Mouse (Mus musculus) limb, embryonic 14.5 days (tissue): Measurements from ENCODE around the gene Gfod2. TPM values are rescaled to one million over a fixed set of nuclear protein-coding genes. Genes with fewer than 3 reads are reported as not detected.

Source experiments
- ATAC-seq: fragments of 200-750 bp; cut with Nextera tagmentation; 2 replicates; pipeline ENCODE4 v1.8.0; 2017; ENCODE audit warnings: low read depth, moderate number of reproducible peaks, moderate TSS enrichment; ENCODE audit not compliant: low FRiP score
- DNase-seq: peaks from one replicate; pipeline ENCODE4 v3.0.0-alpha.2; 2015; ENCODE audit warnings: low spot score
- H3K27ac ChIP-seq: fragments of 300-500 bp; sonication (generic); replicated peaks from 2 replicates; pipeline ENCODE4 v1.5.1; 2014; ENCODE audit warnings: low read depth, mild to moderate bottlenecking, low read length, moderate library complexity, mixed read lengths
- H3K27me3 ChIP-seq: fragments of 300-500 bp; sonication (generic); 2 replicates; pipeline ENCODE4 v1.6.1; 2014; ENCODE audit warnings: low read length, mixed read lengths; ENCODE audit not compliant: control insufficient read depth, insufficient read depth
- H3K36me3 ChIP-seq: fragments of 300-500 bp; sonication (generic); 2 replicates; pipeline ENCODE4 v1.6.1; 2014; ENCODE audit warnings: mild to moderate bottlenecking, low read length, moderate library complexity, mixed read lengths; ENCODE audit not compliant: control insufficient read depth, insufficient read depth
- H3K4me1 ChIP-seq: fragments of 300-500 bp; sonication (generic); 2 replicates; pipeline ENCODE4 v1.6.1; 2014; ENCODE audit warnings: antibody characterized with exemption, low read length, mixed read lengths; ENCODE audit not compliant: control insufficient read depth, insufficient read depth
- H3K4me2 ChIP-seq: fragments of 300-500 bp; sonication (generic); replicated peaks from 2 replicates; pipeline ENCODE4 v1.6.1; 2014; ENCODE audit warnings: low read depth, mild to moderate bottlenecking, low read length, moderate library complexity; ENCODE audit not compliant: severe bottlenecking
- H3K4me3 ChIP-seq: fragments of 300-500 bp; sonication (generic); replicated peaks from 2 replicates; pipeline ENCODE4 v1.5.1; 2014; ENCODE audit warnings: low read length
- H3K9ac ChIP-seq: fragments of 300-500 bp; sonication (generic); 2 replicates; pipeline ENCODE4 v1.6.1; 2014; ENCODE audit warnings: mild to moderate bottlenecking, low read depth, low read length, moderate library complexity; ENCODE audit not compliant: severe bottlenecking
- H3K9me3 ChIP-seq: fragments of 300-500 bp; sonication (generic); 2 replicates; pipeline ENCODE4 v1.6.1; 2016; ENCODE audit warnings: low read length; ENCODE audit not compliant: control insufficient read depth
- POLR2A ChIP-seq: fragments of 200-500 bp; IDR thresholded peaks from 2 replicates; pipeline ENCODE4 v1.8.0; 2012; ENCODE audit warnings: inconsistent platforms, mild to moderate bottlenecking, moderate library complexity, borderline replicate concordance; ENCODE audit not compliant: insufficient read depth, insufficient read length; ENCODE audit errors: extremely low read depth
- WGBS: fragments of 180-500 bp; shearing (Covaris S2); extraction: QIAGEN DNeasy Blood & Tissue Kit; methylation state at CpG from one replicate; pipeline ENCODE4 v1.1.7; 2014; 5-methylcytosine and 5-hydroxymethylcytosine counted together
- polyA plus RNA-seq, 2 experiments: library from polyadenylated mRNA; depleted of rRNA in 1 of 2; stranded (reverse) in 1 of 2; unstranded in 1 of 2; fragments of >200 nt; fragmentation: Nextera tagmentation in 1 of 2; extraction: Ambion mirVana in 1 of 2; gene quantifications; 2 replicates each; pipeline versions ENCODE4 v1.2.1 to v1.2.3; 2012 to 2014

Gene Gfod2
- polyA plus RNA-seq, 2 experiments: 11.7 to 13.6 TPM

GRCm38 (mm10) chr8:105801153-105801904 lies 42.9 kb upstream of the Gfod2 start:
- ATAC-seq: no peak
- H3K4me3 ChIP-seq: no peak overlapping the region
- no peak for TF ChIP-seq POLR2A
- peaks cover 6% of the 10 kb centered on the region; the same call in 1 of the 2 replicates for H3K4me1 ChIP-seq
- H3K4me2 ChIP-seq: no peak overlapping the region
- no peaks in the 10 kb centered on the region for H3K9me3 ChIP-seq
- WGBS: 85% methylated on average over 6 of the region's 6 CpGs
- no peak for DNase-seq
- H3K36me3 ChIP-seq: peaks cover 19% of the 10 kb centered on the region
- H3K27ac ChIP-seq: no peak overlapping the region
- H3K9ac ChIP-seq: no peak overlapping the region
- no peaks in the 10 kb centered on the region for H3K27me3 ChIP-seq

- Histone ChIP-seq H3K9me3 (no peaks in the 10 kb centered on the region), H3K27me3 (no peaks in the 10 kb centered on the region), H3K27ac (no peak overlapping the region), H3K9ac (no peak overlapping the region), H3K4me2 (no peak overlapping the region), H3K36me3 (peaks cover 11% of the 10 kb centered on the region; the same call in 1 of the 2 replicates), H3K4me3 (no peak overlapping the region), H3K4me1 (peaks cover 6% of the 10 kb centered on the region; the same call in 1 of the 2 replicates)
- ATAC-seq (no peak), DNase-seq (peak; percentile 74)
- no peak for TF ChIP-seq POLR2A
- WGBS: 44% methylated on average over 8 of the region's 8 CpGs
These were observed 40.8 kb upstream of the Gfod2 start for GRCm38 (mm10) chr8:105799091-105799812.

- DNase-seq (no peak), ATAC-seq (no peak)
- Histone ChIP-seq H3K36me3 (peaks cover 10% of the 10 kb centered on the region; the same call in 1 of the 2 replicates), H3K9ac (no peak overlapping the region), H3K4me1 (peaks cover 6% of the 10 kb centered on the region; the same call in 1 of the 2 replicates), H3K4me3 (no peak overlapping the region), H3K4me2 (no peak overlapping the region), H3K9me3 (no peaks in the 10 kb centered on the region), H3K27ac (no peak overlapping the region), H3K27me3 (no peaks in the 10 kb centered on the region)
- TF ChIP-seq POLR2A: no peak
- 91% methylated on average over 5 of the region's 5 CpGs for WGBS
These were observed 39.9 kb upstream of the Gfod2 start for GRCm38 (mm10) chr8:105798408-105798807.

GRCm38 (mm10) chr8:105795785-105796184 lies 37.3 kb upstream of the Gfod2 start:
- ATAC-seq: no peak
- no peak for TF ChIP-seq POLR2A
- Histone ChIP-seq H3K9ac (no peak overlapping the region), H3K27ac (no peak overlapping the region), H3K36me3 (peaks cover 4% of the 10 kb centered on the region; the same call in 1 of the 2 replicates), H3K9me3 (no peaks in the 10 kb centered on the region), H3K4me3 (no peak overlapping the region), H3K27me3 (no peaks in the 10 kb centered on the region), H3K4me1 (peaks cover 6% of the 10 kb centered on the region; the same call in 1 of the 2 replicates), H3K4me2 (no peak overlapping the region)
- 77% methylated on average over 1 of the region's 1 CpGs for WGBS
- DNase-seq: no peak

GRCm38 (mm10) chr8:105794009-105794598 lies 35.6 kb upstream of the Gfod2 start:
- Histone ChIP-seq H3K4me2 (no peak overlapping the region), H3K4me1 (peaks cover 2% of the 10 kb centered on the region; the same call in 1 of the 2 replicates), H3K27ac (no peak overlapping the region)

More at GRCm38 (mm10) chr8:105794009-105794598, 35.6 kb upstream of the Gfod2 start:
- no peak for DNase-seq
- H3K4me3 ChIP-seq: no peak overlapping the region
- no peak for ATAC-seq
- H3K36me3 ChIP-seq: peaks cover 4% of the 10 kb centered on the region; the same call in 1 of the 2 replicates
- no peaks in the 10 kb centered on the region for H3K9me3 ChIP-seq
- 79% methylated on average over 3 of the region's 3 CpGs for WGBS
- H3K27me3 ChIP-seq: no peaks in the 10 kb centered on the region
- H3K9ac ChIP-seq: no peak overlapping the region
- no peak for TF ChIP-seq POLR2A
